Mouse (Mus musculus) heart, embryonic 11.5 days (tissue): ENCODE data around the gene Zfp385b. TPM values are rescaled to one million over a fixed set of nuclear protein-coding genes. Genes with fewer than 3 reads are reported as not detected.

Experiments used
- ATAC-seq: fragments of 200-750 bp; cut with Nextera tagmentation; replicated peaks from 2 replicates; pipeline ENCODE4 v1.8.0; 2017; ENCODE audit warnings: moderate library complexity; ENCODE audit not compliant: insufficient number of reproducible peaks, low FRiP score, low TSS enrichment
- H3K27ac ChIP-seq: fragments of 300-500 bp; sonication (generic); 2 replicates; pipeline ENCODE4 v1.5.1; 2014; ENCODE audit warnings: mild to moderate bottlenecking, low read depth, low read length
- H3K27me3 ChIP-seq: fragments of 300-500 bp; sonication (generic); 2 replicates; pipeline ENCODE4 v1.6.1; 2014; ENCODE audit warnings: mild to moderate bottlenecking, low read length, mixed read lengths; ENCODE audit not compliant: control insufficient read depth, insufficient read depth
- H3K36me3 ChIP-seq: fragments of 300-500 bp; sonication (generic); 2 replicates; pipeline ENCODE4 v1.6.1; 2014; ENCODE audit warnings: mild to moderate bottlenecking, low read length, moderate library complexity, mixed read lengths; ENCODE audit not compliant: control insufficient read depth, insufficient read depth
- H3K4me1 ChIP-seq: fragments of 300-500 bp; sonication (generic); 2 replicates; pipeline ENCODE4 v1.6.1; 2014; ENCODE audit warnings: low read length; ENCODE audit not compliant: control insufficient read depth, insufficient read depth
- H3K4me2 ChIP-seq: fragments of 300-500 bp; sonication (generic); 2 replicates; pipeline ENCODE4 v1.6.1; 2014; ENCODE audit warnings: mild to moderate bottlenecking, moderate library complexity
- H3K4me3 ChIP-seq: fragments of 300-500 bp; sonication (generic); 2 replicates; pipeline ENCODE4 v1.5.1; 2014; ENCODE audit warnings: low read depth, low read length
- H3K9ac ChIP-seq: fragments of 300-500 bp; sonication (generic); 2 replicates; pipeline ENCODE4 v1.6.1; 2014; ENCODE audit warnings: mild to moderate bottlenecking, low read depth, low read length, moderate library complexity
- H3K9me3 ChIP-seq: fragments of 300-500 bp; sonication (generic); replicated peaks from 2 replicates; pipeline ENCODE4 v1.6.1; 2016; ENCODE audit warnings: low read length; ENCODE audit not compliant: control insufficient read depth
- WGBS: fragments of 180-500 bp; shearing (Covaris S2); extraction: QIAGEN DNeasy Blood & Tissue Kit; methylation state at CpG from one replicate; pipeline ENCODE4 v1.1.7; 2014; ENCODE audit not compliant: insufficient replicate concordance; 5-methylcytosine and 5-hydroxymethylcytosine counted together
- polyA plus RNA-seq: library from polyadenylated mRNA; unstranded; fragments of >200 nt; fragmentation: Nextera tagmentation; extraction: Ambion mirVana; gene quantifications from 2 replicates; pipeline ENCODE4 v1.2.1, GENCODE M21; 2014

Gene Zfp385b
- polyA plus RNA-seq, 1 experiment from 2014 or later: 3.8 TPM

- Histone ChIP-seq H3K27ac (no peak overlapping the region), H3K9ac (no peak overlapping the region)
- WGBS: 56% methylated on average over 8 of the region's 8 CpGs
Measured at GRCm38 (mm10) chr2:77552675-77553074, 266.8 kb downstream of the Zfp385b start.

GRCm38 (mm10) chr2:77543388-77543787, 276.1 kb downstream of the Zfp385b start:
- 27% methylated on average over 1 of the region's 1 CpGs for WGBS
- H3K4me2 ChIP-seq: no peak overlapping the region
- H3K4me3 ChIP-seq: no peak overlapping the region
- peaks cover 9% of the 10 kb centered on the region; the same call in 1 of the 2 replicates for H3K4me1 ChIP-seq
- no peaks in the 10 kb centered on the region for H3K9me3 ChIP-seq
- H3K27me3 ChIP-seq: no peaks in the 10 kb centered on the region
- ATAC-seq: no peak
- H3K9ac ChIP-seq: no peak overlapping the region
- no peak overlapping the region for H3K27ac ChIP-seq
- H3K36me3 ChIP-seq: no peaks in the 10 kb centered on the region

More at GRCm38 (mm10) chr2:77552675-77553074, 266.8 kb downstream of the Zfp385b start:
- Histone ChIP-seq H3K27me3 (no peaks in the 10 kb centered on the region), H3K4me2 (no peak overlapping the region), H3K4me3 (no peak overlapping the region), H3K9me3 (no peaks in the 10 kb centered on the region), H3K4me1 (no peaks in the 10 kb centered on the region), H3K36me3 (no peaks in the 10 kb centered on the region)
- no peak for ATAC-seq

GRCm38 (mm10) chr2:77542605-77543004, 276.8 kb downstream of the Zfp385b start:
- no peak for ATAC-seq
- WGBS: 19% methylated on average over 2 of the region's 2 CpGs
- H3K27ac ChIP-seq: peak overlapping the region; percentile 18

GRCm38 (mm10) chr2:77541681-77542080, 277.8 kb downstream of the Zfp385b start:
- H3K4me3 ChIP-seq: no peak overlapping the region
- H3K27me3 ChIP-seq: no peaks in the 10 kb centered on the region
- ATAC-seq: no peak
- peaks cover 9% of the 10 kb centered on the region; the same call in 1 of the 2 replicates for H3K4me1 ChIP-seq
- H3K27ac ChIP-seq: no peak overlapping the region
- no peak overlapping the region for H3K9ac ChIP-seq
- 90% methylated on average over 4 of the region's 4 CpGs for WGBS
- H3K36me3 ChIP-seq: no peaks in the 10 kb centered on the region
- no peak overlapping the region for H3K4me2 ChIP-seq
- no peaks in the 10 kb centered on the region for H3K9me3 ChIP-seq

More at GRCm38 (mm10) chr2:77542605-77543004, 276.8 kb downstream of the Zfp385b start:
- H3K36me3 ChIP-seq: no peaks in the 10 kb centered on the region
- H3K27me3 ChIP-seq: no peaks in the 10 kb centered on the region
- H3K9me3 ChIP-seq: no peaks in the 10 kb centered on the region
- no peak overlapping the region for H3K4me2 ChIP-seq
- H3K9ac ChIP-seq: no peak overlapping the region
- H3K4me3 ChIP-seq: no peak overlapping the region
- peaks cover 9% of the 10 kb centered on the region; the same call in 1 of the 2 replicates for H3K4me1 ChIP-seq

GRCm38 (mm10) chr2:77540860-77541259, 278.6 kb downstream of the Zfp385b start:
- peaks cover 9% of the 10 kb centered on the region; the same call in 1 of the 2 replicates for H3K4me1 ChIP-seq
- no peaks in the 10 kb centered on the region for H3K9me3 ChIP-seq
- no peak overlapping the region for H3K4me3 ChIP-seq
- H3K4me2 ChIP-seq: no peak overlapping the region
- no peak overlapping the region for H3K27ac ChIP-seq
- no peak overlapping the region for H3K9ac ChIP-seq
- ATAC-seq: no peak
- H3K27me3 ChIP-seq: no peaks in the 10 kb centered on the region
- WGBS: 78% methylated on average over 3 of the region's 3 CpGs
- no peaks in the 10 kb centered on the region for H3K36me3 ChIP-seq

- Histone ChIP-seq H3K36me3 (no peaks in the 10 kb centered on the region), H3K27ac (no peak overlapping the region), H3K9ac (no peak overlapping the region), H3K4me2 (no peak overlapping the region), H3K4me3 (no peak overlapping the region), H3K9me3 (no peaks in the 10 kb centered on the region), H3K27me3 (no peaks in the 10 kb centered on the region), H3K4me1 (no peaks in the 10 kb centered on the region)
- ATAC-seq: no peak
- WGBS: 78% methylated on average over 3 of the region's 3 CpGs
Measured at GRCm38 (mm10) chr2:77536556-77536955, 282.9 kb downstream of the Zfp385b start.

GRCm38 (mm10) chr2:77528079-77528752, 291.2 kb downstream of the Zfp385b start:
- Histone ChIP-seq H3K4me2 (no peak overlapping the region), H3K9me3 (no peaks in the 10 kb centered on the region), H3K27ac (no peak overlapping the region), H3K36me3 (no peaks in the 10 kb centered on the region), H3K4me1 (peaks cover 6% of the 10 kb centered on the region; the same call in 1 of the 2 replicates), H3K27me3 (no peaks in the 10 kb centered on the region), H3K4me3 (no peak overlapping the region), H3K9ac (no peak overlapping the region)
- 73% methylated on average over 7 of the region's 7 CpGs for WGBS
- ATAC-seq: no peak

GRCm38 (mm10) chr2:77527616-77528015, 291.8 kb downstream of the Zfp385b start:
- no peak overlapping the region for H3K27ac ChIP-seq

GRCm38 (mm10) chr2:77526803-77527202, 292.6 kb downstream of the Zfp385b start:
- no peaks in the 10 kb centered on the region for H3K27me3 ChIP-seq
- no peak overlapping the region for H3K9ac ChIP-seq
- no peaks in the 10 kb centered on the region for H3K36me3 ChIP-seq
- no peak overlapping the region for H3K4me2 ChIP-seq
- H3K4me1 ChIP-seq: peaks cover 6% of the 10 kb centered on the region; the same call in 1 of the 2 replicates
- WGBS: 31% methylated on average over 4 of the region's 4 CpGs
- no peaks in the 10 kb centered on the region for H3K9me3 ChIP-seq
- ATAC-seq: no peak
- peak overlapping the region; percentile 22; the same call in 1 of the 2 replicates for H3K27ac ChIP-seq
- no peak overlapping the region for H3K4me3 ChIP-seq

More at GRCm38 (mm10) chr2:77527616-77528015, 291.8 kb downstream of the Zfp385b start:
- no peak overlapping the region for H3K4me3 ChIP-seq
- no peaks in the 10 kb centered on the region for H3K36me3 ChIP-seq
- 48% methylated on average over 6 of the region's 6 CpGs for WGBS
- ATAC-seq: no peak
- no peak overlapping the region for H3K9ac ChIP-seq
- no peak overlapping the region for H3K4me2 ChIP-seq
- H3K27me3 ChIP-seq: no peaks in the 10 kb centered on the region
- H3K4me1 ChIP-seq: peaks cover 6% of the 10 kb centered on the region; the same call in 1 of the 2 replicates
- no peaks in the 10 kb centered on the region for H3K9me3 ChIP-seq
